Mouse (Mus musculus): ENCODE data around the gene Romo1.
"Not testable (repeated sequence)": the region's sequence is repeated elsewhere in the genome, so short reads cannot be mapped to it uniquely, and the experiment has no call there.

The Romo1 gene

GRCm38 (mm10) chr2:156143953-156144724 lies at the start of gene Romo1, which contains the start of gene Nfs1:
Gene Romo1 (plus strand): TSS chr2:156144039.
Gene Nfs1 (minus strand): TSS chr2:156144186.
- in situ Hi-C loops (cut with MboI, MseI): no loop called here

DNA sequence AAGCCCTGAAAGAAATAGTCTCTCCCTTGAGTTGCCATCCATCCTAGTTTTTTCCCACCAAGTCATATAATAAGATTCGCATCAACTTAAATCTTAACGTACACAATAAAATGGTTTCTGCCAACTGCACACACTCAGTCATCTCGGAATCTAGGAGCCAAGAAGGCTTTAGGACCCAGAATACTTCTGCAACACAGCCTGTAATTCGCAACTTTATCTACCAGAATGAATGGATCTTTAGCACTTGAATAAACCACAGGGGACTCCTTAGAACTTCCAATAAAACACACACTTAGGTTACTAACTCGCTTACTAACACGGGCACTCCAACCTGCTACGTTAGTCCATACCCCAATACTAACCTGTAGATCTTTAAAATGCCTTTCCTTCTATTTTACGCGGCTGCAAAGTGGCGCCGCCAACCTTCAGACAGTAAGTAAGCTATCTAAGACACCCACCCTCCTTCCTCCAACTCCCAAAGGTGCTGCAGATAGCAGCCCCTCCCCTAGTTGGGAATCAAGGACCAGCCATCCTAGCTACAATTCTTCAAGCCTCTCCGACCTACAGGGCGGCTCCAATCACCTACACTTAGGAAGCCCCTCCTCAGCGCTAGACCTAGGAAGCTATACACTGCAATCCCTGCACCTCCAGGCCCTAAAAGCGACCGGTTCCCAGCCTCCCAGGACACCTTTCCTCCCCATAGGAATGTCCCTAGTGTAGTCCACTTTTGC lies 33.0 kb upstream of the Romo1 start:
- in situ Hi-C loops (cut with MboI, MseI): no loop called here

- in situ Hi-C loops (cut with MboI, MseI): no loop called here
These were observed 32.3 kb upstream of the Romo1 start, which contains the start of the genes Cpne1 and Rbm12 for GRCm38 (mm10) chr2:156111358-156112079. Gene Cpne1 (minus strand): TSS chr2:156111965. Gene Rbm12 (minus strand): TSS chr2:156111978.

DNA sequence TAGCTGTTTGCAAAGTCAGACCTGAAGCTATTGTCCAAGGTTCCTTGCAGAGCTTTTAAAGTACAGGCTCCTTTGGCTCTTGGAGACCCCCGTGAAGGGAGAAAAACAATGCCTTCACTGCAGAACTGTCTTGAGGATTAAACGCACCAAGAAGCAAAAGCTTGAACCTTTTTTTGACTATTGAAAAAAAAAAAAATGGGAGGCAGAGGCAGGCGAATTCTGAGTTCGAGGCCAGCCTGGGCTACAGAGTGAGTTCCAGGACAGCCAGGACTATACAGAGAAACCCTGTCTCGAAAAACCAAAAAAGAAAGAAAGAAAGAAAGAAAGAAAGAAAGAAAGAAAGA lies 31.8 kb upstream of the Romo1 start:
- in situ Hi-C loops (cut with MboI, MseI): not testable (repeated sequence)

GRCm38 (mm10) chr2:156119566-156119965 lies 24.3 kb upstream of the Romo1 start:
- in situ Hi-C loops (cut with MboI, MseI): no loop called here

DNA sequence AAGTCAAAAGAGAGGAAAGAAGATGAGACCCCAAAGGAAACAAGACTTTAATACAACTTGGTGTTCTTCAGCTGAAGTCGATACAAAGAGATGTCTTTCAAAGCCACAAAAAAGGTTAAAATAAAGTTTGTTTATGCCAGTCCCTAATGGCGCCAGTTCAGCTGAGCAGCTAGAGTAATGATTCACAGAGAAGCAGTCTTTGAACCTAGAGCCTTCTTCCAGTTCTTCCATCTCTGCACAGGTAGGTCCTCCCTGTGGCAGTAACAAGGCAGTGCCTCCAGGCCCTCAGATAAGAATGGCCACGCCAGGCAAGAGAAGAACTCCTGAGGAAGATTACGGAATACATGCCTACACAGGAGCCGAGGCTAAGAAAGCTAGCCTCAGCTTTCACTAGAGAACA lies 20.1 kb upstream of the Romo1 start:
- in situ Hi-C loops (cut with MboI, MseI): loop anchor here (10.0 kb wide), 1 partner anchor 279 kb away; no protein-coding TSS in a partner anchor

DNA sequence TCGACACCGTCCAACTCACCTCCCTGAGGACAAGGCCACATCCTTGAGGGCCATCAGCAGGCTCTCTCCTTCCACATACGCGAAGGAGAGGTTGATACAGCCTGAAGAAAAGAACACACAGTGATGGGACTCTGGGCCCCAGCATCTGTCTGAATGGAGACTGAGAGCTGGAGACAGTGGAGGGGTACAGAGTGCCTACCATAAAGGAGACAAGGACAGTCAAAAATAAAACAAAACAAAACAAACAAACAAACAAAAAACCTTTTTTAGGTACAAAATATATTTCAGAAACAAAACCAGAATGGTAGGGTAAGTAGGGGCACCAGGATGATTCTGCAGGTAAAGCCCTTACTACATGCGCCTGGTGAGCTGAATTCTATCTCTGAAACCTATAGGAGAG lies 16.8 kb upstream of the Romo1 start, which contains the start of gene Gm28036:
Gene Gm28036 (minus strand): TSS at position 101 of the 400 bp plus-strand sequence.
- in situ Hi-C loops (cut with MboI, MseI): loop anchor here (10.0 kb wide), 1 partner anchor 282 kb away; no protein-coding TSS in a partner anchor

- in situ Hi-C loops (cut with MboI, MseI): no loop called here
These were observed 9.7 kb upstream of the Romo1 start for GRCm38 (mm10) chr2:156134161-156134560.

DNA sequence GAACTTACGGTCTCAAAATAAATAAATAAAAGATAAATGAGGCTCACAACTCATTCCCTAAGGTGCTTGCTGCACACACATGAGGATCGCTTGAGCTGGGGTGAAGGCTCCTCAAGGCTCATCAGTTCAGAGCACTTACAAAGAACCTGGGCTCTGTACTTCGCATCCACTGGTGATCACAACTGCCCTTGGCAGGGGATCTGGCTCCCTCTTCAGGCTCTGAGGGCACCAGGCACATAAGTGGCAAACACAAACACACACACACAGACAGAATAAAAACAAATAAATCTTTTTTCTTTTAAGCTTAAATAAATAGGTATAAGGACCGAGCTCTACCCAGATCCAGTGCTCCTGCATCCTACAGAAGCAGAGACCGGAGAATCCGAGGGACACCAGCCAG lies 8.1 kb upstream of the Romo1 start:
- in situ Hi-C loops (cut with MboI, MseI): no loop called here

DNA sequence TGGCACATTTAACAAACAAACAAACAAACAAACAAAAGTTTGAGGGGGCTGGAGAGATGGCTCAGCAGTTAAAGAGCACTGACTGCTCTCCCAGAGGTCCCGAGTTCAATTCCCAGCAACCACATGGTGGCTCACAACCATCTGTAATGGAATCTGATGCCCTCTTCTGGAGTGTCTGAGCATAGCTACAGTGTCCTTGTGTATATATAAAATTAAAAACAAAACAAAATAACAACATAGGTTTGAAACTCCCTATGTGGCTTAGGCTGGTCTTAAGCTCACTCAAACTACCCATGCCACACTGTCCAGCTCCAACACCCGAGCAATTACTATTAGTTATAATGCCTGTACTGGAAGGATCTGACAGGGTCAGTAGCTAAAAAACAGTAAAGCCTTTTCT lies 1.0 kb upstream of the Romo1 start:
- in situ Hi-C loops (cut with MboI, MseI): no loop called here

GRCm38 (mm10) chr2:156143367-156143766 lies 472 bp upstream of the Romo1 start:
- in situ Hi-C loops (cut with MboI, MseI): no loop called here

GRCm38 (mm10) chr2:156145486-156146130 lies 1.8 kb downstream of the Romo1 start:
- in situ Hi-C loops (cut with MboI, MseI): no loop called here

DNA sequence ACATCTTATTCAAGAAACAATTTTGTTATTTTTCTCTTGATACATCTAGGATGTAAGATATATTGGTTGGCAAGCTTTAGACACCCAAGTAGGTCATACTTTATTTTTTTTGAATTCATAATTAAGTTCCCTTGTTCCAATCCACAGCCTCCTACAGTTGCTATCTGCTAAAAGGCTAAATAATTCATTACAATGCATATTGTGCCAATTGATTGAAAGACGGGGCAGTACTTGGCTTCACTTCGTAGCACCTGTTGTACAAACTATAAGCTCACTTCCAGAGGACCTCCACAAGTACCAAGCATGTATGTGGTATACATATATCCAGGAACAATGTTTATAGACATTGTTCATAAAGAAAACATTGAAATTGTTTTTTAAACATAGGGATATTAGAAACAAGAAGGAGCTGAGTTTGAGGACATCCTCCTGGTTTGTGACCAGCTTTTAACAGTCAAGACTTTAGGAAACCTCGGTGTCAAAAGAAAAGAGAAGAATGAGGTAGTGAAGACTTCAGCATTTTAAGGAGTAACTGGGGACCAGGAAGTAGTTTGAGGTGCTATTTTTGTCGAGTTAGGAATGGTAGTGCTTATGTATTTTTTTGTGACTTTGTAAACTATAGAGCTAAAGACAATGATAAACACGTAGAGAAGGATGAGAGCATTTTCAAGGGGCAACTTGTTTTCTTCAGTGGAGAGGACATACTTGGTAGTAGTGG lies 2.6 kb downstream of the Romo1 start:
- in situ Hi-C loops (cut with MboI, MseI): no loop called here

DNA sequence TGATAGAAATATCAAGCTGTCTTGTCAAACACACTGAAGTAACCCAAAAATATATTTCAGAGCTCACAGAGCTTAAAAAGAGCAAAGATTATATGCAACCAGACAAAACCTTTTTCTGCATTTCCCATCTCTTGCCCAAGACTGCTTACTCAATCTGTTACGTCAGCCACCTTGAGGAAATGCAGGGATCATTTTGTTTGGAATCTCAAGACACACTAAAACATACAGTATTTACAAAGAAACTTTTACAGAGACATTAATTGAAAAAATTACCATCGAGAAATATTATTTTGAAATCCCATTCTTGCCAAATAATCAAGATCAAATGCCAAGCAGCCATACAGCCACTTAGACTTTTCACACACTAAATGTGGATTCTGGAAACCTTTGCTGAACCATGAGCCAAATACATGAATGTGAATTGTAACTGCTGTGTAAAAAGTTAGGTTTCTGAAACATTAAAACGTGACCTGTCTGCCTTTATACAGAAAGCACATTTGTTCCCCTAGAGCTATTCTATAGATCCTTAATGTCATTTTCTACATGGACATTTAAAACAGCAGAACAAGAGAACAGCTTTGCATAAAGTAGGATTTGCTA lies 3.6 kb downstream of the Romo1 start:
- in situ Hi-C loops (cut with MboI, MseI): no loop called here

DNA sequence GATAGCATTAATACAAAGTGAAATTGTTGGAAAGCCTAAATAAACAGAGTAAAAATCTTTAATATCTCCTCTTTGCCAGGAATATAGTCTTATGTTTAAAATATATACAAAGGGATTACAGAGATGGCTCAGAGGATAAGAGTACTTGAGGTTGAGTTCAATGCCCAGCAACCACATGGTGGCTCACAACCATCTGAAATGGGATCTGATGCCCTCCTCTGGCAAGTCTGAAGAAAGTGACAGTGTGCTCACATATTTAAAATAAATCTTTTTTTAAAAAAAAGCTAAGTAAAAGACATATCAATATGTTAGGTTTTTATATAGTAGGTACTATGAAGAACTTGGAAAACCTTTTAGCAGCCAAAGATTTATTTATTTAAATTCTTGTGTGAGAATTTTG lies 7.7 kb downstream of the Romo1 start:
- in situ Hi-C loops (cut with MboI, MseI): no loop called here

- in situ Hi-C loops (cut with MboI, MseI): no loop called here
These were observed 21.6 kb downstream of the Romo1 start for GRCm38 (mm10) chr2:156165478-156165877.

DNA sequence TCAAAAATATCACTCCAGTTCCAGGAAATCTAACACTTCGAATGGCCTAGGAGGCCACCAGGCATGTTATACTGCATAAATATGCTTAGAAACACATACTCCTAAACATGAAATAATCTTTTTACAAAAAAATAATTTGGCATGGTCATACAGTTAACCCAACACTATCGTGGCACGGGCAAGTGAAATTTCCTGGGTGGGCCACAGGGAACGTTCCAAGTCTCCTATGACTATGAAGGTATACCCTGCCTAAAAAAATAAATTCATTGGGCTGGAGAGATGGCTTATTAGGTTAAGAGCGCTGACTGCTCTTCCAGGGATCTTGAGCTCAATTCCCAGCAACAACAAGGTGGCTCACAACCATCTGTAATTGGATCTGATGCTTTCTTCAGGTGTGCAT lies 22.7 kb downstream of the Romo1 start:
- in situ Hi-C loops (cut with MboI, MseI): no loop called here

DNA sequence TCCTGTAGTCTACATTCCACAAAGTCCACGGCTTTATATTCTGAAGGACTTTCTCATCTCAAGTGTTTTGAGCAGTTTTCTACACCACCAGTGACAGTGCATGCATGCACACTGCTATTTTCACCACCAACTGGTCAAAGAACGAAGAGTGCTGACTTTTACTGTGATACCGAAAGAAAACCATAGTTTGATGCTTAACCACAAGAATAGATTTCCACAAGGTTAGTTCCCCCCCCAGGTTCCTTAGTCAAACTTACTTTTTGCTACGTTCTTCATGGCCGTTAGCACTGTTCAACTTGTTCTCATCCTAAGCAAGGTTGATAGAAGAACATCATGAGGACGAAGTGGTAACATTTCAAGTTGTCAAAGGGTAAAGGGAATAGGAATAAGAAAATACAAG lies 33.2 kb downstream of the Romo1 start:
- in situ Hi-C loops (cut with MboI, MseI): no loop called here

- in situ Hi-C loops (cut with MboI, MseI): no loop called here
These were observed 33.8 kb downstream of the Romo1 start for GRCm38 (mm10) chr2:156177651-156178050.

- in situ Hi-C loops (cut with MboI, MseI): no loop called here
These were observed 35.4 kb downstream of the Romo1 start for GRCm38 (mm10) chr2:156179046-156179795.
